In genomic region chr11:120375324-120375723, GRCm38 (mm10) we compare ENCODE assay signal across 31 mouse cellular contexts. TPM values are rescaled to one million over a fixed set of nuclear protein-coding genes. Genes with fewer than 3 reads are reported as not detected.
"Had no signal": no experiment of that assay in that cellular context is flagged by ENCODE, and none has a peak within 500 bp of the region (broad histone marks: within the 10 kb centered on the region; RNA-seq: fewer than 3 reads in every experiment).

No protein-coding gene starts in this region.

- H3K27ac ChIP-seq: heart, embryonic 15.5 days; hindbrain, embryonic 13.5 days; hindbrain, embryonic 15.5 days; hindbrain, postnatal 0 days; kidney, embryonic 15.5 days; kidney, postnatal 0 days; limb, embryonic 13.5 days; liver, embryonic 12.5 days had no signal

- DNase-seq: gastrocnemius, postnatal 10 days; gastrocnemius, postnatal 36 days; heart, adult 18-20 months; heart, postnatal 14 days; heart, postnatal 36 days; kidney, adult 11 months; kidney, adult 2 months; kidney, adult 9 months; kidney, postnatal 14 days; kidney, postnatal 36 days; layer of hippocampus, adult 9-11 months; layer of hippocampus, postnatal 36 days; left cerebral cortex, postnatal 4 days had no signal

- ATAC-seq: forebrain, embryonic 16.5 days; hindbrain, postnatal 0 days; intestine, embryonic 16.5 days; liver, embryonic 12.5 days had no signal

- H3K27me3 ChIP-seq: heart, embryonic 13.5 days; heart, embryonic 15.5 days; hindbrain, embryonic 13.5 days; hindbrain, embryonic 15.5 days; kidney, embryonic 15.5 days; limb, embryonic 13.5 days; limb, embryonic 15.5 days; liver, embryonic 12.5 days had no signal

- H3K9ac ChIP-seq: heart, embryonic 13.5 days; heart, embryonic 15.5 days; hindbrain, embryonic 15.5 days; kidney, embryonic 15.5 days; limb, embryonic 13.5 days; limb, embryonic 15.5 days; liver, embryonic 12.5 days had no signal

- H3K9me3 ChIP-seq: heart, embryonic 13.5 days; heart, embryonic 15.5 days; hindbrain, embryonic 13.5 days; hindbrain, embryonic 15.5 days; kidney, embryonic 15.5 days; limb, embryonic 13.5 days; limb, embryonic 15.5 days; liver, embryonic 12.5 days had no signal

- H3K4me3 ChIP-seq: heart, embryonic 13.5 days; heart, embryonic 15.5 days; hindbrain, embryonic 13.5 days; hindbrain, embryonic 15.5 days; kidney, embryonic 15.5 days; limb, embryonic 13.5 days; limb, embryonic 15.5 days; liver, embryonic 12.5 days had no signal

- H3K4me2 ChIP-seq: heart, embryonic 11.5 days; heart, embryonic 13.5 days; heart, embryonic 15.5 days; hindbrain, embryonic 13.5 days; hindbrain, embryonic 15.5 days; kidney, embryonic 15.5 days; limb, embryonic 13.5 days; limb, embryonic 15.5 days; liver, embryonic 12.5 days had no signal

RNA-seq across cellular contexts. Expression of gene Fscn2, which starts 14.0 kb away (rescaled TPM):
- total RNA-seq: heart, adult 18-20 months; heart, adult 8-10 months; heart, postnatal 14 days; heart, postnatal 36 days; left cerebral cortex, adult 18-20 months; left cerebral cortex, postnatal 10 days; liver, adult 2 months had no signal
- polyA plus RNA-seq: large intestine, adult 2 months; liver, adult 2 months had no signal
